Mouse (Mus musculus): Measurements from ENCODE around the gene Prpf4.

The Prpf4 gene

GRCm38 (mm10) chr4:62429616-62430015 lies 21.0 kb downstream of the Prpf4 start:
- in situ Hi-C loops (cut with MboI; ENCODE audit: low pct_unique_long_range_greater_than_20kb in 1 of 2, low sequenced_read_pairs in 2 of 2, unreplicated experiment in 1 of 2), result no loop called here

GRCm38 (mm10) chr4:62430678-62431077 lies 22.1 kb downstream of the Prpf4 start:
- in situ Hi-C loops (cut with MboI; ENCODE audit: low pct_unique_long_range_greater_than_20kb in 1 of 2, low sequenced_read_pairs in 2 of 2, unreplicated experiment in 1 of 2), result no loop called here

- in situ Hi-C loops (cut with MboI; ENCODE audit: low pct_unique_long_range_greater_than_20kb in 1 of 2, low sequenced_read_pairs in 2 of 2, unreplicated experiment in 1 of 2), result no loop called here
These were observed 22.9 kb downstream of the Prpf4 start for GRCm38 (mm10) chr4:62431522-62431921.

GRCm38 (mm10) chr4:62433939-62434870 lies 25.6 kb downstream of the Prpf4 start:
- in situ Hi-C loops (cut with MboI; ENCODE audit: low pct_unique_long_range_greater_than_20kb in 1 of 2, low sequenced_read_pairs in 2 of 2, unreplicated experiment in 1 of 2), result no loop called here

GRCm38 (mm10) chr4:62435081-62435480 lies 26.5 kb downstream of the Prpf4 start, which contains the start of gene Rnf183:
Rnf183 (minus strand) TSS chr4:62435252.
- in situ Hi-C loops (cut with MboI; ENCODE audit: low pct_unique_long_range_greater_than_20kb in 1 of 2, low sequenced_read_pairs in 2 of 2, unreplicated experiment in 1 of 2), result no loop called here

- in situ Hi-C loops (cut with MboI; ENCODE audit: low pct_unique_long_range_greater_than_20kb in 1 of 2, low sequenced_read_pairs in 2 of 2, unreplicated experiment in 1 of 2), result no loop called here
These were observed 28.7 kb downstream of the Prpf4 start for GRCm38 (mm10) chr4:62437256-62437778.

GRCm38 (mm10) chr4:62437871-62438270 lies 29.3 kb downstream of the Prpf4 start:
- in situ Hi-C loops (cut with MboI; ENCODE audit: low pct_unique_long_range_greater_than_20kb in 1 of 2, low sequenced_read_pairs in 2 of 2, unreplicated experiment in 1 of 2), result no loop called here

GRCm38 (mm10) chr4:62439793-62440192 lies 31.2 kb downstream of the Prpf4 start:
- in situ Hi-C loops (cut with MboI; ENCODE audit: low pct_unique_long_range_greater_than_20kb in 1 of 2, low sequenced_read_pairs in 2 of 2, unreplicated experiment in 1 of 2), result no loop called here

- in situ Hi-C loops (cut with MboI; ENCODE audit: low pct_unique_long_range_greater_than_20kb in 1 of 2, low sequenced_read_pairs in 2 of 2, unreplicated experiment in 1 of 2), result no loop called here
These were observed 31.9 kb downstream of the Prpf4 start for GRCm38 (mm10) chr4:62440544-62440943.

- in situ Hi-C loops (cut with MboI; ENCODE audit: low pct_unique_long_range_greater_than_20kb in 1 of 2, low sequenced_read_pairs in 2 of 2, unreplicated experiment in 1 of 2), result no loop called here
These were observed 32.4 kb downstream of the Prpf4 start for GRCm38 (mm10) chr4:62440986-62441385.

- in situ Hi-C loops (cut with MboI; ENCODE audit: low pct_unique_long_range_greater_than_20kb in 1 of 2, low sequenced_read_pairs in 2 of 2, unreplicated experiment in 1 of 2), result no loop called here
These were observed 46.4 kb downstream of the Prpf4 start for GRCm38 (mm10) chr4:62454995-62455394.

- in situ Hi-C loops (cut with MboI; ENCODE audit: low pct_unique_long_range_greater_than_20kb in 1 of 2, low sequenced_read_pairs in 2 of 2, unreplicated experiment in 1 of 2), result no loop called here
These were observed 50.5 kb downstream of the Prpf4 start for GRCm38 (mm10) chr4:62459081-62459480.

GRCm38 (mm10) chr4:62460348-62460747 lies 51.8 kb downstream of the Prpf4 start:
- in situ Hi-C loops (cut with MboI; ENCODE audit: low pct_unique_long_range_greater_than_20kb in 1 of 2, low sequenced_read_pairs in 2 of 2, unreplicated experiment in 1 of 2), result no loop called here

- in situ Hi-C loops (cut with MboI; ENCODE audit: low pct_unique_long_range_greater_than_20kb in 1 of 2, low sequenced_read_pairs in 2 of 2, unreplicated experiment in 1 of 2), result no loop called here
These were observed 54.5 kb downstream of the Prpf4 start for GRCm38 (mm10) chr4:62463124-62463523.

- in situ Hi-C loops (cut with MboI; ENCODE audit: low pct_unique_long_range_greater_than_20kb in 1 of 2, low sequenced_read_pairs in 2 of 2, unreplicated experiment in 1 of 2), result no loop called here
These were observed 59.6 kb downstream of the Prpf4 start for GRCm38 (mm10) chr4:62468158-62468557.

GRCm38 (mm10) chr4:62470598-62471051 lies 62.0 kb downstream of the Prpf4 start, which contains the start of gene Wdr31:
Wdr31 (minus strand) TSS chr4:62470896.
- in situ Hi-C loops (cut with MboI; ENCODE audit: low pct_unique_long_range_greater_than_20kb in 1 of 2, low sequenced_read_pairs in 2 of 2, unreplicated experiment in 1 of 2), result no loop called here

GRCm38 (mm10) chr4:62472071-62472470 lies 63.5 kb downstream of the Prpf4 start:
- in situ Hi-C loops (cut with MboI; ENCODE audit: low pct_unique_long_range_greater_than_20kb in 1 of 2, low sequenced_read_pairs in 2 of 2, unreplicated experiment in 1 of 2), result no loop called here

- in situ Hi-C loops (cut with MboI; ENCODE audit: low pct_unique_long_range_greater_than_20kb in 1 of 2, low sequenced_read_pairs in 2 of 2, unreplicated experiment in 1 of 2), result no loop called here
These were observed 66.5 kb downstream of the Prpf4 start for GRCm38 (mm10) chr4:62475131-62475530.

- in situ Hi-C loops (cut with MboI; ENCODE audit: low pct_unique_long_range_greater_than_20kb in 1 of 2, low sequenced_read_pairs in 2 of 2, unreplicated experiment in 1 of 2), result no loop called here
These were observed 67.2 kb downstream of the Prpf4 start for GRCm38 (mm10) chr4:62475793-62476192.

All from mouse embryonic stem cell (cell line).